Mouse (Mus musculus) C3H10T1/2 (cell line): ENCODE data around the gene Hpse2. TPM values are rescaled to one million over a fixed set of nuclear protein-coding genes. Genes with fewer than 3 reads are reported as not detected.

Experiments
- polyA plus RNA-seq, 2 experiments: library from polyadenylated mRNA; unstranded; fragments of >200 nt; fragmentation: generic; extraction: Trizol; gene quantifications; one replicate each; pipeline ENCODE4 v1.2.1; 2012; ENCODE audit warnings: missing spikeins in 2 of 2

The Hpse2 gene
- not detected for polyA plus RNA-seq

DNA sequence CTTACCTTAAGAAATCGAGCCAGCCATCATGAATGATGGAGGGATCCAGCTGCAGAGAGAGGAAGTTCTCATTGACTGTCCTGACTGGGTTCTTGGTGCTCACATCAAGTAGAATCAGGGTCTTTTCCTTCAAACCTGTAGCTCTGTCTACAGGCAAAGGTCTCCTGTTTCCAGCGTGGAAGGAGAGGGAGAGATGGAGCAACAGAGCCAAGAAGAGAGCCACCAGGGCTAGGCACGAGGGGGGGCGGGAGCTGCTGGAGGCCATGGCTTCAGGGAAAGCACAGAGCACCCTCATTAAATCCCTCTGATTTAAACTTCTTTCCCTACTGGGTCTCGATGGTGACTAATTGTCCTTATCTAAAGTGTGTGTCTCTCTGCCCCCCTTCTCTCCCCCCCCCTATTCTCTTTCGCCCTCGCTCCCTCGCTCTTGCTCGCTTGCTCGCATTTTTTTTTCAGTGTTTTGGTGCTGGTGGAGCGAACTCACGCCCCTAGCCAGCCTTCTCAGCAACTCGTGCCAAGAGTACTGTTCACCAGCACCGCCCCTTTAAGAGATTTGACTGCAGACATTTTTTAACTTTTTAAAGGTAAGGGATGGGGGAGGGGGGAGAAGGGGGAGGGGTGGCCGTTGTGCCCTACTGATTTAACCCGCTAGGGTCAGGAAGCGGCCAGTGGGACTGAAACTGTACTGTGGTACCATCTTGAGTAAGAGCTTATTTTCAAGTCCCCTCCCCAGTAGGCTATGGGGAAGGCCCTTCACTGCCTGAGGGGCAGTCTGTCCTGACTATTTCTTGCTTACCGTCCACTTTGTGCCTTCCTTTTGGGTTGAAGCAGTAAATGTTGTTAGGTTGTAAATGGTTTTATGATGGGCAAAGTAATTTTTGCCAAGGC lies at the start of gene Hpse2:
Gene Hpse2 (minus strand): TSS at position 339 of the 888 bp plus-strand sequence.

DNA sequence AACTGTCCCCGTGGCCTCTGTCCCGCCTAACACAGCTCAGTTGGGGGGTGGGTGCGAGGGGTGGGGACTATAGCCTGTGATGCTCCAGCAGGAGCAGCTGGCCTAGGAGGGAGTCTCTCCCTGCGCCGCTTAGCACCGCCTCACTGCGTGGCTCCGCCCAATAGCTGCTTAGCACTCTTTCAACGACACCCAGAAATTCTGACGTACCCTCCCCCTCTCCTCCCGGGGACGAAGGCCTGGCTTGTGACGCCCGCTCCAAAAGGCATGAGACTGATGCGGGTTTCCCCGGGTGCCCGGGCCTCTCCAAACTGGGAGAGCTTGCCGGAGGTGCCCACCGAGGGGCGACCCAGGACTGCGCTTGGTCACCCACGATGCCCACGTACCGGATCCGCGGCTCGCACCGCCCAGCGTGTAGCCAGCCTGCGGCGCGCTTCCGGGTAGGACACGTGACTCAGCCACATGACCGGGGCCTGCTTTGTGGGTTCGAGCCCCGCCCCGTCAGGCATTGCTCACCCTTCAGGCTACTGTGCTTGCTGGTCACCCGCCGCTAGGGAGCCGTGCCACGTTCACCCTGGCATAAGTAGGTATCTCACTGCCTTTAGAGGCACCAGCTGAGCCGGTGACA lies 608.5 kb downstream of the Hpse2 start, which contains the start of gene Hps1:
Gene Hps1 (minus strand): TSS at position 448 of the 625 bp plus-strand sequence.

DNA sequence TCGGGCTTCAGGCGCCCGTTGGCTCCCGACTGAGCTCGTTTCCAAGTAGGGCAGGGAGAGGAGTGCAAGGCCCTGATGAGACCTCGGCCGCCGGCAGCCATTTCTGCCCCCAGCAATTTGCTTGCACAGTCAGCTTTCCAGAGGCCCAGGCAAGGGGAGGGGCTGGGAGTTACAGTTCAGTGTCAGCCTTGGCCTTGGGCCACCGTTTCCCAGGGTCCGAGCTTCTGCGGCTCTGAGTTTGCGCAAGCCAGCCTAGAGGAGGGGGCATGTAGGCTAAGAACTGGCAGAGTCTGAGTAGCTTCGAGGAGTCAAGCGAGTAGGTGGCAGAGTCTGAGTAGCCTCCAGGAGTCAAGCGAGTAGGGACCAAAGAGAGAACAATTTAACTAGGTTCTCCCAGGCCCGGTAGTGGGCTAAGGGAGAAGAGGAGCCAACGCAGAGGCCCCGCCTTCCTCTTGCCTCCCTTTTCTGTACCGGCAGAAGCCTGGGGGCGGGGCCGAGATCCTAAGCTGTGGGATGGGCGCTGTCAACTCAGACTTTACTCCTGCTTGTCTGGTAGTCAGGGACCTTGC lies 635.7 kb downstream of the Hpse2 start, which contains the start of gene Pyroxd2:
Gene Pyroxd2 (minus strand): TSS at position 413 of the 569 bp plus-strand sequence.

Other genes starting within 250 kb of the Hpse2 start
- not detected for gene Cnnm1, start 52.1 kb upstream of the Hpse2 start, polyA plus RNA-seq
- 10 to 100 TPM; 27.3 to 27.5 TPM for gene Got1, start 136.2 kb upstream of the Hpse2 start, polyA plus RNA-seq
- gene Nkx2-3, start 224.0 kb upstream of the Hpse2 start, polyA plus RNA-seq, result not detected